Mouse (Mus musculus): ENCODE data around the gene Alx1.

The Alx1 gene

DNA sequence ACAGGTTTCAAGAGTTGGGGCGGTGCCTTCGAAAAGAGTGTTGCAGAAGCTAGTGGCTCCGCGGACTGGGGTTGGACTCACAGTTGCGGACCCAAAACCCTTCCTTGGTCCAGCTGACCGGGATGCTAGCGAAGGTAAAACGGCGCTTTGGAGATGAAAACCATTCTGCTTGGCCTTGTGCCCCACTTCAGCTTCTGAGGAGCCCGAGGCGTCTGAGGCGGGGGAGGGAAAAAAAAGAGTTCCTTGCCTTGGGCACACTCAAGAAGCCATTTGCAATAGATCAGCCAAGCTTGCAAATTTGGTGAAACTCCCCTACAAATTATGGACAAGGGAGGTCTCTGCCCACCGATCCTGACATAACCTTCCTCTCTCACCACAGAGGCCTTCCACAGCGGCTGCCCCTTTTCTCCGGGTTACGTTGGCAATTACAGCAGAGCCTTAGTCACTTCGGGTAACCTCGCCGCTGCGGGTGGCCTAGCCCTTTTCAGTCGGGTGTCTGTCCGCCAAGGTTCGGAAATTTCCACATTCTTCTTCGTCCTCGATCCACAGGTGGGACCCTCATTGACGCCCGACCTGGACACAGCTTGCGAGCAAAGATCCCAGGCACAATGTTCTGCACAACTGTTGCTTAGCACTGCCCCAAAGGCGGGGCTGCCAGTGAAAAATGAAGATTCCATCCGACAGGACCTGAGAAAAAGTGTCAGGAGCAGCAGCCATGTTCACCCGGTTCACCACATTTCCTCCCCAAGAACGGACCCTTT lies at the start of gene Alx1:
Gene Alx1 (minus strand): TSS at position 486 of the 761 bp plus-strand sequence.
- no peak for DNase-seq (ENCODE audit: low spot score in 2 of 2)

DNA sequence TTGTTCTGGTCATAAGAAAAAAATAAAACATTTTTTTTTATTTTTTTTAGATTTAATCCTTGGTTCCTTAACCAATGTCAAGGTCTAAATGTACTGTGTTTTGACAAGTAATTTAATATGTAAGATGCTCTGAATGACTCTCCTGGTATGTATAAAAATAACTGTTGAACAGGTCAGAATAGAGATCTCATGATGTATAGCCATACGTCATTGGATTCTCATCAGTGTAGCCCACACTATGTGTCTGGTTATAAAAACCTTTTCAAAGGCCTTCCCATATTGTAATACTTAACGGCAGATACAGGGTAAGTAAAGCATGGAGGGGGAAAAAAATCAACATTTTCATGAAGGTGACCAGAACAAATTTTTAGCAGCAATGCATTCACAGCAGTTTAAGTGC lies 19.6 kb upstream of the Alx1 start:
- DNase-seq (ENCODE audit: low spot score in 2 of 2): no peak

DNA sequence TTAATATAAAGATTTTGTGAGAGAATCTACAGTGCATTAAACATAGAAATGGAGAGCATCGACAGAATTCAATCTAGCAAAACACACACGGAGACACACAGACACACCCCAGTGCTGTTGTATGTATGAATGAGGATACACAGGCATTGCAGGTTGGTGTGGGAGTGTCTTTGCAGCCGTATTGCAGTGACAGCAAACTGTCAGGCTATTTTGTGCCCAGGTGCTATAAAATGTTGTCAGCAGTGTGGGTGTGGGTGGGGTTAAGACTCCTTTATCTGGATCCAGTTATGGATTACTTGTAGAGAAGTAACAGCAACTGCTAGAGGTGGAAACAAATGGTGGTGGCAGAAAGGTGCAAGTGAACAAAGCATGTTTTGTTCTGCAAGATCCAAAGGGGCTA lies 16.6 kb upstream of the Alx1 start:
- no peak for DNase-seq (ENCODE audit: low spot score in 2 of 2)

DNA sequence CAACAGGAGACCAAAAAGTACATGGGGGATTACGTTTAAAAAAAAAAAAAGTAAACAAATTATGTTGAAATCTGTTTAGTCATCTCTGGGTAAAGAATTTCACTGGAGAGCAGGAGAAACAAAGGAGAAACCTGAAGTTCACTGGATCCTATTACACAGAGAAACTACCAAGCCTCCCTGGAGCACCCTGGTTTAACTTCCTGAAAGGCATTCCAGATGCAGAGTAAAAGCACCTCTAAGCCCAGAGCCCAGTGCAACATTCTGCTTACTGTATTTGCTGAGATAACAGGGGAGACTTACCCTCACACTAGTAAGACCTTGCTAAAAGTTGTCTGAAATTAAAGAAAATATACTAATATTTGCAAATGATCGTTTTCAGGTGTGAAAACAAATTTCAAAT lies 15.0 kb upstream of the Alx1 start:
- DNase-seq (ENCODE audit: low spot score in 2 of 2): no peak

DNA sequence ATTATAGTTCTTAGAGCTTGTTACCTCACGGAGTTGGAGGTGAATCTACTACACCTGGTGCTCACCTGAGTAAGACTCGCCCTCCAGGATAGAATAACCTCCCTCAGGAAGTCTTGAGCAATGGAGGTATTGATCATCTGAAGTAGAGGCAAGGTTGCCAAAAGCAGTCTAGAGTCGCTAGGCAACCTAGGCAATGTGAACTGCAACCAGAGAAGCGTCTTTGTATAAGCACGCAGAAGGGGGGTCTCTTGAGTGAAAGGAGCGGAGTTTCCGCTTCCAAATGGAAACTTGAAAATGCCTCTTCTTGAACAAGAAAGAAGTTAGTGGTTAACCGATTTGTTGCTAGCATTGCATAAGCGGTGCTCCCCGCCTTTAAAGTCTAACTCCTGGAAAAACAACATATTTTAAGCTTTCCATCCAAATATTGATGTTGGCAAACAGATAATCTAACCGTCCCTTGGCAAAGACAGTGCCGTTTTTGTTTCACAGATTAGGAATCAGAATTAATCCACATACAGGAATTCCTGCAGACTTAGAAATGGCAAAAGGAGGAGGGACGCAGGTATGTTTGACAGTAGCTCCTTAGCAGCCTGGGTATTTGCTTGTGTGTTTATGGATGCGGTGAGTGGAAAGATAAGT lies 5.1 kb upstream of the Alx1 start:
- no peak for DNase-seq (ENCODE audit: low spot score in 2 of 2)

DNA sequence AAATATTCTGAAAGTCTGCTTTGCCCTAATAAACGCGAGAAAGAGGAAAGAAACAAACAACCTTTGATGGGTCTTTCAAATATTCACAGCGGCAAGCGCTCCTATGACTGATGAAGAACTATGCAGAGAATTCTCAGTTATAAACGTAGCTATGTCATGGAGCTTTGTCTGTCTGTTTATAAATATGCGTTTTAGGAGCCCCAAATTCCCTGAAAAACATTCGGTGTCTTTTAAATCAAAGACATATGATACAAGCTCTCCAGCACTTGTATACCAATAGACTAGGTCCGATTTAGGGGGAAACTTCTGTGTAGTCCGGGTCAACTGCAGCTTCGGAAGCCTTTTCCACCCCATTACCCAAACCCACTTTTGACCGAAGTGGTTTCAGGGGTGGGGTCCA lies 916 bp upstream of the Alx1 start:
- no peak for DNase-seq (ENCODE audit: low spot score in 2 of 2)

DNA sequence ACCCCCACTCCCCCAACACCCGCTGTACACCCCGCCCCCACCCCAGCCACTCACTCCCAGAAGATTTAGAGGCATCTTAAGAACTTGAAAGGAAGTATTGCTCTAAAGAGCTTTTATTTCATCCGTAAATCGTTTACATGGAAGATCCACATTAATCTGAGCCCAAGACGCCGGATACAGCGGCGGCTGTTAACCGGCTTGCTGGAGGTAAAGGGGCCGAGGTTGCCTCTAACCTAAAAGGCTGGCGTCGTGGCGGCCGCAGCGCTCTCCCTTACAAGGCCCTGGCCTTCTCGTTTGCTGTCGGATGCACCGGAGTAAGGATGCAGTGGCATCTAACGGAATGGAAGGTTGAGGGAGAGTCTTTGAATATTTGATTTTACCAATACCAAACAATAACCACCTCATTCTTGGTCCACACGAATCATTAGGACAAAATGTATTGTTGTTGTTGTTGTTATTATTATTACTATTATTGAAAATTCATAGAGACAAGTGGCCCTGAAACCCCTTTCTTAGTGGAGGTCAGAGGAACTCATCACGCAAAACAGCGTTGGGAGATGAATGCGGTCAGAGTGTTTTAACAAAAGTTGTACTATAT lies 784 bp downstream of the Alx1 start:
- no peak for DNase-seq (ENCODE audit: low spot score in 2 of 2)

DNA sequence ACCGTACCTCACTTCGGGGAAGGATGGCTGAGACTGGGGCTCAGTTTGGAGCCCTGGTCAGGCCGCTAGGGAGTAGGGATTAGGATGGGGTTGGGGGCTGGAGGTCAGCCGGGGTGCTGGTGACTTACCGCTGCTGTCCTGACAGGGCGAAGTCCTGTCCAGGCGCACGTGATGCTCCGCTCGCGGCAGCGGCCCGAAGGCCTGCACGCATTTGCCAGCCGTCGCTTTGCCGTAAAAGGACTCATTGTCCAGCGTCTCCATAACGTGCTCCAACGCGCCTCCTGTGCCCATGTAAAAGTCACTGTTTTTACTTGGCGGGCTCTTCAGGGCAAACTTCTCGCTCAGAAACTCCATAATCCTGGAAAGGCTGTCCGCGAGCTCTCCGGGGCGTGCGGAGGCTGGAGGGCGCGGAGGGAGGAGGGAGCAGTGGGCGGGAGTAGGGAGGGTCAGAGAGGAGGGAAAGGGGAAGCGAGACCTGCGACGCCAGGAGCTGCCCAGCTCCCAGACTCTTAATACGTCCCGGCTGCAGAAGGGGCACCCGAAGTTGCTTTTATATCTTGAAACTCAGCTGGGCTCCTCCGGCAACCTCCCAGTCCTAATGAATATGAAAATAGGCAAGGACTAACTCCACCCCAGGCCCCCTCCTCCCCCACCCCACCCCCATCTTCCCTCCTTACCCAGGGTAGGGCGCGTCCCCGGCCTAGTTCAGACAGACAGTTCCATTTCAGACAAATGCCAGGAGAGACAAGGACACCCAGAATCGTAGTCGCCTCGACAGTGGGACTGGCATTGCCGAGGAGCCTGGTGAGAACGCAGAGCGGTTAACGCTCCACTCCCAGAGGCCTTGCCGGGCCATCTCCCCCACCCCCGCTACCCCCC lies 1.5 kb downstream of the Alx1 start:
- DNase-seq (ENCODE audit: low spot score in 2 of 2): no peak

DNA sequence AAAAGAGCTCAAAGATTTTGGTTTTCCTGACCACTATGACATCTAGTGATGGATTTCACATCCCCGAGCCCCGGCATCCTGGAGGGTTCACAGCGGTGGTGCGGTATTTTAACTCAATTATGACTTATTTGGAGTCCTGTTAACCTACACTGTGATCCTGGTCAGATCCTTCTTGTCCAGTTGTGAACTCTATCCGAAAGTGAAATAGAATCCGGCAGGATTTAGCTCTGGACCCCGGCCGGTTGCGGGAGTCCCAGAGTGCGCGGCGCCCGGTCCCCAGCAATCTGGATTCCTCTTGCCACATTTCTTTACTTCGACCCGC lies 2.1 kb downstream of the Alx1 start:
- no peak for DNase-seq (ENCODE audit: low spot score in 2 of 2)

DNA sequence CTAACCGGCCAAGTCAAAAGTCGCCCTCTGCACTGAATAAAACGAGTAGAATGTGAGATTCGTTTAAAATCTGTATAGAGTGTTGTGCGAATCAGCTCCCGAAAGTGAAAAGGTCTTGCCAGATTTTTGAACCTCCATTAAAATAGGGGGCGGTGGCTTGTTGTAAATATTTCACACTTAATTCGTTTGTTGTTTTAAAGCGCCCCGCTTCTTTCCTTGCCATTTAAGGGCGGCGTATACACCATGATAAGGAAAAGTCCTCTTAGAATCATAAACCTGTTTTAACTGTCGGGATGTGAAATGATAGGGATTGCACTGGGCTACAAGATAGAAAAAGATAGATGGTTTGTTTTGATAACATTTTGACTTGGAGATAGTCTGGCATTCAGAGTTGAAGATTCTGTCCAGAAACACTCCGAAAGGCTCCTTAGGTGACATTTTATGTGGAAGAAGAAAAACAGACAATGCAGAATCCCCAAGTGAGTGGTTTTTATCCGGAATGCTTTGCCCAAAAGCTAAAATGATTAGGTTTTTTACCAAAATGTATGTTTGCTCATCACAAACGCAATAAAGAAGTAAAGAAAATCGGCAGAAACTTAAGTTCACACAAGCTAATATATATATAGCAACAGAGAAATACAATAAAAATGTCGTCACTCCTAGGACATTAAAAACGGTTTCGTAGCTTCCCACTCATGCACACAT lies 2.6 kb downstream of the Alx1 start:
- no peak for DNase-seq (ENCODE audit: low spot score in 2 of 2)

DNA sequence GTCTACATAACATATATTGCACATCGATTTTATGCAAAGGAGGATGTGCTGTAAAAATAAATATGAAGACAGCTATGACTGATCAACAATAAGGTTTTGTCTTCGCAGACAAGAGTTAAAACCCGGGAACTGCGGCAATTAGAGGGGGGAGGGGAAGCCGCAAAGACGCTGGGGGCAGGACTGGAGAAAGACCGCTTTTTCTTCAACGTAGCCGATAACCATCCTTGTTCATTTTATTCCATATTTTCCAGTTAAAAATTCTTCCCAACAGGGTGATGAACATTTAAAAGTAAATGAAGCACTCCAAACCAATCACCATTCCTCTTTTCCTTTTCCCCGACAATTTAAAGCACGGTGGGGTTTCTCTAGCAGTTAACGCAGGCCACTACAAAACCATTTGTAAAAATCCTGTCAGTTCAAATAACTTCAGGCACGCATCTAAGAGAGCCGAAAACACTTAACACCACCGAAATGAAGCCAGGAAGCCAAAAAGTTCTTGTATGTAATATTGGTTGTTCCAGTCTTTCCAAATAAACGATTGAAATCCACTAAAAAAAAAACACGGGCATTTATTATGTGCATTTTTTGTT lies 3.3 kb downstream of the Alx1 start:
- no peak for DNase-seq (ENCODE audit: low spot score in 2 of 2)

DNA sequence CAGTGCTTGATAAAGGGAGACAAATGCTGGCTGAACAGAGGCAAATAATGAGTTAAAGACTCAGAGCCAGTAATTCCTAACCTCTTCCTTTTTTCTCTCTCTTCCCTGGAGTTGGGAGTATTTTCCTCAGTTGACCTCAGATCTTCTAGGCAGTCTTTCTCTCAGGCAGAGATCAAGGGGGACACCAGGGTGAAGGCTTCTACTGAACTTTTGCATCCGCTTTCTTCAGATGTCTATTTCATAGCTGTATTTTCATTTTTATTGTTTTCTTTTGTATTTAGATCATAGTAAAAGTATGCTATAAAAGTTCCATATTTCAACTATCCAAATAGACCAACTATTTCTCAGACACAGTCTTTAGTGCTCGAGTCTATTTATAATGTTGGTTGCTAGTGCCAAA lies 27.5 kb downstream of the Alx1 start:
- DNase-seq (ENCODE audit: low spot score in 2 of 2): no peak

DNA sequence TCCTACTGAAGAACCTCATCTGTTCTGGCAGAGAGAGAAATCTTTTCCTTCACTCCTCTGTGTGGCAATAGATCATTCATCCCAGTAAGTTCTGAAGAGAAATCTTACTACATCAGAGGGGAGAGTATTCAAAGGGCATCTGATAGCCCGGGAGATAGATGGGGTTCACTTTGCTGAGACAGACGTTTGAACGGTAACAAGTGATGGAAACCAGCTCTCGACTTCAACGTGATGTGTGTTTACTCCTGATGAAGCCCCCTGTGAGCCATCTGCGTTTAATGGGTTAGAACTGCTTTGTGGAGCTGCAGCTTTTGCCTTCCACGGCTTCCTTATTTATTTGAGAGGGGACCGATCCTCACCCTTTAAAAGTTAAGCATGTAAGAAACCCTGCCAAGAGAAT lies 29.1 kb downstream of the Alx1 start:
- DNase-seq (ENCODE audit: low spot score in 2 of 2): no peak

DNA sequence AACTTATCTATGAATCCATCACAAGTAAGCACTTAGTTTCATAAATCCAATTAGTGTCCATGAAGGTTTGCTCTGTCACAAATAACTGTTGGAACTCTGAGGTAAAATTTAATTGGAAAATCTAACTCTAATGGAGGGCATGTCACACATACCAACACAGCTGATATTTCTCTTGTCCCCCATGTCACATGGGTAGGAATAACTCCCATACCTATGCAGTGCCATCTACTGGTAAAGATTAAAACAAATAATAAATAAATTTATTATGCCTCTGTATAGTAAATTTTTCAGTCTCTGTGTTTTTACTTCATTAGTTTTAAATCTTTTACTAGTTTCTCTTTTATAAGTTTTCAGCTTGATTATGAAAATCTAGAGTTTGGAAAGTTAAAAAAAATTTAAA lies 30.4 kb downstream of the Alx1 start:
- DNase-seq (ENCODE audit: low spot score in 2 of 2): no peak

DNA sequence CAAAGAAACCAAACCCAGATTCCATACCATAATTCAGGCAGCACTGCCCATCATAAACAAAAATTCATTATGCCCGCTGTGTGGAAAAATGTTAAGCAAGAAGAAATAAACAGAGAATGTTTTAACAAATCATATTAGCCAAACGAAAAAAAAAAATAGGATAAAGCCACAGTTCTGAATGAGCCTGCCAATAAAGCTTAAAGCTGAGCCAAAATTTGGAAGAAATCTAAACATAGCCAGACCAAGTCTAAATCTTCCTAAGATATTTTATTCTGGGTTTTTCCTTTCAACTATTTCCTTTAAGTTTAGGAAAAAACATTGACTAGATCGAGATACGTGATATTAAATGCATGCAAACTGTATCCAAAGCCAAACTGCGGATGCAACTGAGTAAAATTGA lies 54.9 kb downstream of the Alx1 start:
- DNase-seq (ENCODE audit: low spot score in 2 of 2): no peak

DNA sequence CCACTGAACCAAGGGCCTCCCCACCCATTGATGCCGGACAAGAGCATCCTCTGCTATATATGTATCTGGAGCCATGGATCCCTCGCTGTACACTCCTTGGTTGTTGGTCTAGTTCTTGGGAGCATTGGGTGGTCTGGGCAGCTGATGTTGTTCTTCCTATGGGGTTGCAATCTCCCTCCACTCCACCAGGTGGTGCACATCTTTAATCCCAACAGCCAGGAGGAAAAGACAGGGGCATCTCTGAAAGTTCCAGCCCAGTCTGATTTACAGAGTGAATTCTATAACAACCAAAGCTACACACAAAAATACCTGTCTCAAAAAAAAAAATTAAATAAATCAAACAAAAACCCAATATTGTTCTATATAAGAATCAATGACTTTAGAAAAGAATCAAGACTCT lies 70.4 kb downstream of the Alx1 start:
- DNase-seq (ENCODE audit: low spot score in 2 of 2): no peak
